Mouse (Mus musculus) embryonic facial prominence, embryonic 13.5 days (tissue): ENCODE data around the gene Lin52. TPM values are rescaled to one million over a fixed set of nuclear protein-coding genes. Genes with fewer than 3 reads are reported as not detected.
"Not testable (repeated sequence)": the region's sequence is repeated elsewhere in the genome, so short reads cannot be mapped to it uniquely, and the experiment has no call there.

Experiments
- ATAC-seq: fragments of 200-750 bp; cut with Nextera tagmentation; 2 replicates; pipeline ENCODE4 v1.8.0; 2017; ENCODE audit warnings: low read depth; ENCODE audit not compliant: insufficient number of reproducible peaks, insufficient read depth, low FRiP score, low TSS enrichment
- H3K27ac ChIP-seq: fragments of 300-500 bp; sonication (generic); 2 replicates; pipeline ENCODE4 v1.5.1; 2015; ENCODE audit warnings: moderate library complexity, mild to moderate bottlenecking, inconsistent platforms
- H3K27me3 ChIP-seq: fragments of 300-500 bp; sonication (generic); 2 replicates; pipeline ENCODE4 v1.6.1; 2015; ENCODE audit warnings: mild to moderate bottlenecking, inconsistent platforms
- H3K36me3 ChIP-seq: fragments of 300-500 bp; sonication (generic); 2 replicates; pipeline ENCODE4 v1.6.1; 2015; ENCODE audit warnings: mild to moderate bottlenecking, inconsistent platforms
- H3K4me1 ChIP-seq: fragments of 300-500 bp; sonication (generic); 2 replicates; pipeline ENCODE4 v1.6.1; 2015; ENCODE audit warnings: inconsistent platforms
- H3K4me2 ChIP-seq: fragments of 300-500 bp; sonication (generic); 2 replicates; pipeline ENCODE4 v1.6.1; 2015; ENCODE audit warnings: moderate library complexity, mild to moderate bottlenecking, inconsistent platforms
- H3K4me3 ChIP-seq: fragments of 300-500 bp; sonication (generic); 2 replicates; pipeline ENCODE4 v1.5.1; 2015; ENCODE audit warnings: mild to moderate bottlenecking, inconsistent platforms
- H3K9ac ChIP-seq: fragments of 300-500 bp; sonication (generic); 2 replicates; pipeline ENCODE4 v1.6.1; 2015; ENCODE audit warnings: mild to moderate bottlenecking, inconsistent platforms
- H3K9me3 ChIP-seq: fragments of 300-500 bp; sonication (generic); 2 replicates; pipeline ENCODE4 v1.6.1; 2016; ENCODE audit warnings: inconsistent platforms
- WGBS: fragments of 180-500 bp; shearing (Covaris S2); methylation state at CpG from one replicate; pipeline ENCODE4 v1.1.7; 2015; ENCODE audit warnings: mixed read lengths; 5-methylcytosine and 5-hydroxymethylcytosine counted together
- polyA plus RNA-seq: library from polyadenylated mRNA; unstranded; fragments of >200 nt; fragmentation: Nextera tagmentation; extraction: Ambion mirVana; gene quantifications from 2 replicates; pipeline ENCODE4 v1.2.1, GENCODE M21; 2015

The Lin52 gene
- polyA plus RNA-seq, 1 experiment from 2014 or later, result 25.7 TPM

DNA sequence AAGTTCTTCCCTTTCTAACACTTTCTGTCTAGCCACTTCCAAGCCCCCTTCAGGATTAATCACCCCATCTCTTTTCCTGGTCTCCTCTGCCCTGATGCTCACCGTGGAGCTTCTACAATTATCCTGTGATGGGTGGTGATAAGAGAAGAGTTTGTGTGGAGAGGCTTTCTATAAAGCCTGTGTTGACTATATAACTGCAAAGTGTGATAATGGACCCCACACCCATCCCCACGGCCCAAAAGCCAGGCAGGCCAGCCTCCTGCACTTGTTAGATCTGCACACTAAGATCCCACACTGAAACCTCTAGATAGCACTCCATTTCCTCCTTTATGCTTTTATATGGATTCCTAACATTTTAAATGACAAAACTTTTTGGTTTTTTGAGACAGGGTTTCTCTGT, 66.8 kb downstream of the Lin52 start:
- no peak for ATAC-seq
- H3K9me3 ChIP-seq, result no peaks in the 10 kb centered on the region
- H3K4me3 ChIP-seq, result no peak overlapping the region
- no peak overlapping the region for H3K4me2 ChIP-seq
- H3K9ac ChIP-seq, result no peak overlapping the region
- H3K4me1 ChIP-seq, result no peaks in the 10 kb centered on the region
- 84% methylated on average over 2 of the region's 2 CpGs for WGBS
- no peaks in the 10 kb centered on the region for H3K27me3 ChIP-seq
- no peak overlapping the region for H3K27ac ChIP-seq
- H3K36me3 ChIP-seq, result 0 out of 2 replicates have a peak, but pooled peaks cover 4% of the 10 kb centered on the region

DNA sequence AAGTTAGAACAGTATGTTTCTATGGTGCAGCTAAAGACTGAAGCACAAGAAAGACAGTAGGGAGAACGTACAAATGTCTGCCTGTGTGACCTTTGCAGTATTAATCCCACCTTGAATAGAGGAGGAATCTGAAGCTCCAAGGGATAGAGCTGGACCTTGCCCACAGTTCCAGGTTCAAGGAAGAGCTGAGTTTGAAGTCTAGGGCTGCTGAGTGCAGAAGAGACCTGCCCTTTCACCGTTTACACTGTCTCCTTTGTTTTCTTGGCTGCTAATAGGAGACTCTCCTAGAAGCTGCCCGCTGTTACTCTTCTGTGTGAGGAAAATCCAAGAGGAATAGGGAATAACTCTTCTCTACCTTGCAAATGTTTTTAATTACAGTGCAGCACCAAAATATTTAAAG, 72.5 kb downstream of the Lin52 start:
- Histone ChIP-seq H3K4me3 (no peak overlapping the region), H3K36me3 (0 out of 2 replicates have a peak, but pooled peaks cover 3% of the 10 kb centered on the region), H3K4me2 (no peak overlapping the region), H3K9ac (no peak overlapping the region), H3K27ac (peak overlapping the region; percentile 80), H3K9me3 (no peaks in the 10 kb centered on the region), H3K4me1 (peaks cover 21% of the 10 kb centered on the region), H3K27me3 (no peaks in the 10 kb centered on the region)
- ATAC-seq, result no peak
- WGBS, result 20% methylated on average over 3 of the region's 3 CpGs

DNA sequence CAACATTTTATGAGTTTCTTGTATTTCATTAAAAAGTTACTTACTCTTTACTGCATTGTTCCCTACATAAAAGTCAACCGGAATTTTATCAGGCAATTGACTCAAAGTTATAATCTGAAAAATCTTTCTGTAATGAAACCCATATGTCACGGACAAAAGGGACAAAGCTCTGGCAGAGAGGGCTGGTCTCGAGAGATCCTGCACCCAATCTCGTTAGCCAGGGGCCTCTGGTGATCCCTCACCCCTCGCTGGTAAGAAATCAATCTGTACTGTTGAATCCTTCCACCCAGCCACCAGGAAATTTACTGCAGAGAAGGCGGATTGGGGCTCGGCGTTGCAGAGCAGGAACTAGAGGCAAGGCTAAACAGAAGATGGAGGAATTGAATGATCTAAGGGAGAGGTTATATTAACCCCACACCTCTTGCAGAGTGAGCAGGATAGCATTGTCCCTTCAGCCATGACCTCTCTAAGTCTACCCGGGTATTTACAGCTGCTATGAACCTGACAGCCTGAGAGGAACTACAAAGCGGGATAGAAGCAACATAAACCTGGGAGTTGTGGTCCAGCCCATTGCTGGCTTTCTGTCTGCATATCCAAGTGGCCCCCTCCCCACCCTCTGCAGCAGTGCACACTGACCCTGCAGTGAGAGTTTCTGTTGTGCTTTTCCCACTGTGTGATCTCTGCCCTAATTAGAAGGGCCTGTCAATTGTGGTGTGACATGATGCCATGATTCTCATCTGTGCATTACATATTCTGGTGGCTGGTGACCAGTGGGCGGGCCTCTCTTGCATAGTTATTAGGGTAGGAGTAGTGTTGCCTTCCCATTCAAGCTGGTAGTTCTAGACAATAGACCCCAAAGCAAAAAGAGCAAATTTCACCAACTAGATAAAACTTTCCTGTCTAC, 73.2 kb downstream of the Lin52 start:
- Histone ChIP-seq H3K9ac (peak overlapping the region; percentile 16; the same call in 1 of the 2 replicates), H3K9me3 (no peaks in the 10 kb centered on the region), H3K27ac (peak overlapping the region; percentile 80), H3K4me2 (peak overlapping the region; percentile 19), H3K4me3 (no peak overlapping the region), H3K36me3 (0 out of 2 replicates have a peak, but pooled peaks cover 3% of the 10 kb centered on the region), H3K4me1 (peaks cover 21% of the 10 kb centered on the region), H3K27me3 (no peaks in the 10 kb centered on the region)
- ATAC-seq, result no peak
- 29% methylated on average over 11 of the region's 11 CpGs for WGBS

DNA sequence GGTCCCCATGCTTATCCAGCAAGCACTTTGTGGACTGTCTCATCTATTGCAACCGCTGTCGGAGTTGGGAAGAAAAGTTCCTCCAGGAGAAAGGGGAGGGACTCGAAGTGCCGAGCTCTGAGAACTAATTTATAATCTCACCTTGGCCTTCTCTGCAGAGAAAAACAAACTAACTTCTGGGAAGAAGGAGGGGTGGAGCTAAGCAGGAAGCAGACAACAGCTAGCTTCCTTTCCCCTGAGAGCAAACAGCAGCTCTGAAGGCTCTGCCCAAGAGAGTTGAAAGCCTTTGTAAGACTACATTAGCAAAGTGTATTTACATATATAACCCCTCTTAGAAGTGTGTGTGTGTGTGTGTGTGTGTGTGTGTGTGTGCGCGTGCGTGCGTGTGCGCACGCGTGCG, 74.2 kb downstream of the Lin52 start:
- Histone ChIP-seq H3K4me3 (no peak overlapping the region), H3K4me1 (peaks cover 21% of the 10 kb centered on the region), H3K36me3 (peaks cover 6% of the 10 kb centered on the region; the same call in 1 of the 2 replicates), H3K27ac (0 out of 2 replicates have a peak overlapping the region, but pooled peaks have one; percentile 80), H3K27me3 (no peaks in the 10 kb centered on the region), H3K9ac (no peak overlapping the region), H3K4me2 (no peak overlapping the region), H3K9me3 (no peaks in the 10 kb centered on the region)
- ATAC-seq, result no peak
- 83% methylated on average over 12 of the region's 12 CpGs for WGBS

- Histone ChIP-seq H3K27me3 (no peaks in the 10 kb centered on the region), H3K36me3 (peaks cover 11% of the 10 kb centered on the region), H3K4me1 (peaks cover 16% of the 10 kb centered on the region), H3K27ac (no peak overlapping the region), H3K4me2 (no peak overlapping the region), H3K4me3 (no peak overlapping the region), H3K9me3 (no peaks in the 10 kb centered on the region), H3K9ac (no peak overlapping the region)
- WGBS, result 84% methylated on average over 5 of the region's 5 CpGs
- no peak for ATAC-seq
Measured at GRCm38 (mm10) chr12:84530426-84530825, 79.2 kb downstream of the Lin52 start.

GRCm38 (mm10) chr12:84531906-84532829, 80.9 kb downstream of the Lin52 start:
- ATAC-seq, result no peak
- 28% methylated on average over 13 of the region's 13 CpGs for WGBS
- Histone ChIP-seq H3K9me3 (no peaks in the 10 kb centered on the region), H3K4me2 (no peak overlapping the region), H3K9ac (peak overlapping the region; percentile 2; the same call in 1 of the 2 replicates), H3K27me3 (no peaks in the 10 kb centered on the region), H3K27ac (peak overlapping the region; percentile 77), H3K36me3 (peaks cover 8% of the 10 kb centered on the region), H3K4me1 (peaks cover 13% of the 10 kb centered on the region), H3K4me3 (no peak overlapping the region)

- ATAC-seq, result 0 out of 2 replicates have a peak, but pooled peaks have one; percentile 37
- H3K9ac ChIP-seq, result peak overlapping the region; percentile 2; the same call in 1 of the 2 replicates
- WGBS, result 40% methylated on average over 8 of the region's 8 CpGs
- peaks cover 8% of the 10 kb centered on the region for H3K36me3 ChIP-seq
- peak overlapping the region; percentile 77 for H3K27ac ChIP-seq
- peaks cover 13% of the 10 kb centered on the region for H3K4me1 ChIP-seq
- H3K4me2 ChIP-seq, result no peak overlapping the region
- no peaks in the 10 kb centered on the region for H3K9me3 ChIP-seq
- no peaks in the 10 kb centered on the region for H3K27me3 ChIP-seq
- H3K4me3 ChIP-seq, result no peak overlapping the region
Measured at GRCm38 (mm10) chr12:84532830-84533199, 81.6 kb downstream of the Lin52 start.

DNA sequence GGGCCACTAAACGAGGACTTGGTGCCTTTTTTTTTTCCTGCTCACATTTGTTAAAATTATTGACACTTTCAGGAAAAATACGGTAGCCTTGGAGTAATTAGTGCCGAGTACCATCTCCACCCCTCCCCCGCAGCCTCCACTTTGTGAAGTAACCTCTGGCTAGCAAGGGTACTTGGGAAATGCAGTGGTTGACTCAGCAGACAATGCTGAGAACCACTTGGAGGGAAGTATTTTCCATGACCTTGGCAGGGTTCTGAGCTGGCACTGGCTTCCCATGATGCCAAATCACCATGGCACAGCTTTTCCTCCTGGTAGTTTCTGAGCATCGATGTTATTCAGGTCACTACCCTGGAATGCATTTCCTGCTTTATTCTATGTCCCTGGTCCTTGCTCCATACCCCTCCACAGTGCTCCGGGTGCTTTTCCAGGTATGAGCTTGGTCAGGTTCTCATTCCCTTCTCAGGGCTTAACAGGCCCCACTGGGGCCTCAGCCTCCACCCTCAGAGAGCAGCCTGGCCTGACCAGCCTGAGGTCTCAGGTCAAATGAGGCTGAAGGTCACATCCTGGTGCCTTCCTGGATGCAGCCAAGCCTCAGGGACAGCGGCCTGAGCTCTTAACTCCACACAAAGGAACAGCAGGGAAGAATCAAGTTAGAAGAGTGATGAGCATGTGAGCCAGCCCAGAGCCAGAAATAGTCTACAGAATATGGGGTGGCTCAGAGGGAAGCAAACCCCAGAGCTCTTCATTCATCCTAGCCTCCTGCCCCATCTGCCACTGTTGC, 82.7 kb downstream of the Lin52 start:
- Histone ChIP-seq H3K36me3 (peaks cover 8% of the 10 kb centered on the region), H3K27me3 (no peaks in the 10 kb centered on the region), H3K9ac (no peak overlapping the region), H3K9me3 (no peaks in the 10 kb centered on the region), H3K27ac (no peak overlapping the region), H3K4me2 (no peak overlapping the region), H3K4me3 (no peak overlapping the region), H3K4me1 (peaks cover 13% of the 10 kb centered on the region)
- WGBS, result 61% methylated on average over 7 of the region's 7 CpGs
- no peak for ATAC-seq

DNA sequence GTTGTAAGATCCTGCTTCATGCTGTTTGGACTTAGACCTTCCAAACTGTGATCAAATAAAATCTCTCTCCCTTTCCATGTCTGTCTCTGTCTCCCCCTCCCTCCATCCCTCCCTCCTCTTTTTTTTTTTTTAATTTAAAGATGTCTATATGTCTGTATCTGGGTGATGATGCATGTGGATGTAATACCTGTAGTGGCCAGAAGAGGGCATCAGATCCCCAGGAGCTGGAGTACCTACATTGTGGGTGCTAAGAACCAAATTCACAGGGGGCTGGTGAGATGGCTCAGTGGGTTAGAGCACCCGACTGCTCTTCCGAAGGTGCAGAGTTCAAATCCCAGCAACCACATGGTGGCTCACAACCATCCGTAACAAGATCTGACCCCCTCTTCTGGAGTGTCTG, 88.3 kb downstream of the Lin52 start:
- H3K36me3 ChIP-seq, H3K4me2 ChIP-seq, H3K4me1 ChIP-seq, H3K4me3 ChIP-seq, ATAC-seq, H3K9ac ChIP-seq, H3K9me3 ChIP-seq, H3K27ac ChIP-seq, H3K27me3 ChIP-seq: not testable (repeated sequence)
- WGBS, result 93% methylated on average over 3 of the region's 3 CpGs

DNA sequence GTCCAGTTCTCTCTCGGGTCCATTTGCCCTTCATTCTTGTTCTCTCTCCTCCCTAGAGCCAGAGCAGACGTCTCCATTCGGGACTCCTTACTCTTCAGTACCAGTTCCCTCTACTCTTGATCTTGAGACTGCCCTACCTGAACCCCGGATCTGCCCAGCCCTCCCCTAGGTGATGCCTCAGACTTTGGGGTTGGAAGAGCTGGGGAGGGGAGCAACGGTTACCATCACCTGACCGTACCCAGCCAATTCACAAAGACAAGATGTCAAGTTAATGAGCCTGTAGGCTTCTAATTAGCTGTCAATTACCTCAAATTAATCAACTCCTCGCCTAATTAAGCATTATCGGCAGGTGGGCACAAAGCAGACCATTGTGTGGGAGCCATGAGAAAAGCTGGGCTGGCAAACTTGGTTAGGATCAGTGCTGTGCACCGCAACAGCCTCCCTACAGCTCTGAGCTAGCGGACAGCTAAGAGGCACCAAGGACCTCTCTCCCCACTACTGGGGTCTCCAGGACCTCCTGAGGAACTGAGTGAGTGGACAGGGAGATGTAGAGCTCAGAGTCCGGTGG, 90.3 kb downstream of the Lin52 start:
- 0 out of 2 replicates have a peak, but pooled peaks cover 3% of the 10 kb centered on the region for H3K4me1 ChIP-seq
- H3K4me2 ChIP-seq, result no peak overlapping the region
- ATAC-seq, result no peak
- no peak overlapping the region for H3K9ac ChIP-seq
- 68% methylated on average over 11 of the region's 11 CpGs for WGBS
- no peaks in the 10 kb centered on the region for H3K27me3 ChIP-seq
- no peak overlapping the region for H3K27ac ChIP-seq
- H3K9me3 ChIP-seq, result no peaks in the 10 kb centered on the region
- no peaks in the 10 kb centered on the region for H3K36me3 ChIP-seq
- no peak overlapping the region for H3K4me3 ChIP-seq
